Mouse (Mus musculus): ENCODE results near the gene Ush1g.

DNA sequence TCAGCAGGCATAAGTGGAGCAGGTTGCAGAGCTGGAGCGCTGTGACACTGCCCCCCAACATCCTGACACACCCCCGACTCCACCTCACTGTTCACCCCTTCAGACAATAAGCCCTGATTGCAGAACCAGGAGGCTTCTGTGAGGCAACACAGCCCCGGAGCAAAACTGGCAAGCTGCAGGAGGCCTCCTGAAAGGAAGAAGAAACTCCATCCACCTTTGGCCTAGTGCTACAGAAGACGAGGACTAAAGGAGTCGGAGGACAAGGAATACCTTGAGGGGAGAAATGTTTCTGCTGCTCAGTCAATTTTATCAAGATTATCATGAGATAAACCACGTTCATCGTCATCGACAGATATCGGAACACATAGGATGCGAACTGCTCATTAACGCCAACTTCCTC lies 25.9 kb downstream of the Ush1g start:
- TF ChIP-seq POLR2A (IDR thresholded peaks at IDR 0.05; ENCODE audit: borderline replicate concordance, extremely low read depth, insufficient read depth, insufficient read length, poor library complexity, severe bottlenecking) (no peak), CTCF (IDR thresholded peaks at IDR 0.05; ENCODE audit: borderline replicate concordance, extremely low read depth, insufficient read depth, insufficient read length) (no peak)
